Mouse (Mus musculus) intestine, embryonic 16.5 days (tissue): ENCODE measurements around the gene Olfr1393. TPM values are rescaled to one million over a fixed set of nuclear protein-coding genes. Genes with fewer than 3 reads are reported as not detected.

Experiments used
- ATAC-seq: fragments of 200-750 bp; cut with Nextera tagmentation; 2 replicates; pipeline ENCODE4 v1.8.0; 2017; ENCODE audit warnings: moderate TSS enrichment, moderate library complexity
- H3K27ac ChIP-seq: fragments of 300-500 bp; sonication (generic); 2 replicates; pipeline ENCODE4 v1.5.1; 2014; ENCODE audit warnings: mild to moderate bottlenecking, low read length
- H3K27me3 ChIP-seq: fragments of 300-500 bp; sonication (generic); replicated peaks from 2 replicates; pipeline ENCODE4 v1.6.1; 2014; ENCODE audit warnings: low read length, control low read depth, mixed read lengths; ENCODE audit not compliant: control insufficient read depth, insufficient read depth
- H3K36me3 ChIP-seq: fragments of 300-500 bp; sonication (generic); 2 replicates; pipeline ENCODE4 v1.6.1; 2014; ENCODE audit warnings: low read length, control low read depth; ENCODE audit not compliant: control insufficient read depth, insufficient read depth
- H3K4me1 ChIP-seq: fragments of 300-500 bp; sonication (generic); 2 replicates; pipeline ENCODE4 v1.6.1; 2014; ENCODE audit warnings: low read length, control low read depth, mixed read lengths; ENCODE audit not compliant: control insufficient read depth, insufficient read depth
- H3K4me2 ChIP-seq: fragments of 300-500 bp; sonication (generic); 2 replicates; pipeline ENCODE4 v1.6.1; 2014; ENCODE audit warnings: low read depth, low read length, control low read depth
- H3K4me3 ChIP-seq: fragments of 300-500 bp; sonication (generic); 2 replicates; pipeline ENCODE4 v1.5.1; 2014; ENCODE audit warnings: mild to moderate bottlenecking, low read length
- H3K9ac ChIP-seq: fragments of 300-500 bp; sonication (generic); 2 replicates; pipeline ENCODE4 v1.6.1; 2014; ENCODE audit warnings: low read depth, low read length
- H3K9me3 ChIP-seq: fragments of 300-500 bp; sonication (generic); 2 replicates; pipeline ENCODE4 v1.6.1; 2016; ENCODE audit warnings: low read length, control low read depth; ENCODE audit not compliant: control insufficient read depth
- WGBS: fragments of 180-500 bp; shearing (Covaris S2); extraction: QIAGEN DNeasy Blood & Tissue Kit; methylation state at CpG from one replicate; pipeline ENCODE4 v1.1.7; 2014; 5-methylcytosine and 5-hydroxymethylcytosine counted together
- polyA plus RNA-seq: library from polyadenylated mRNA; unstranded; fragments of >200 nt; fragmentation: Nextera tagmentation; extraction: Ambion mirVana; gene quantifications from 2 replicates; pipeline ENCODE4 v1.2.1, GENCODE M21; 2015

Gene Olfr1393
- polyA plus RNA-seq, 1 experiment from 2014 or later = 0.13 TPM

GRCm38 (mm10) chr11:49261313-49261855, 16.7 kb upstream of the Olfr1393 start:
- ATAC-seq = 0 out of 2 replicates have a peak, but pooled peaks have one; percentile 16
- H3K9ac ChIP-seq = no peak overlapping the region

GRCm38 (mm10) chr11:49262286-49262685, 15.8 kb upstream of the Olfr1393 start:
- WGBS = 91% methylated on average over 5 of the region's 5 CpGs
- H3K4me2 ChIP-seq = no peak overlapping the region
- no peak overlapping the region for H3K27ac ChIP-seq
- H3K4me3 ChIP-seq = no peak overlapping the region
- no peaks in the 10 kb centered on the region for H3K27me3 ChIP-seq
- no peak overlapping the region for H3K9ac ChIP-seq
- peaks cover 38% of the 10 kb centered on the region for H3K4me1 ChIP-seq
- H3K36me3 ChIP-seq = peaks cover 20% of the 10 kb centered on the region; the same call in 1 of the 2 replicates
- H3K9me3 ChIP-seq = no peaks in the 10 kb centered on the region
- ATAC-seq = no peak; the same call in 1 of the 2 replicates

More at GRCm38 (mm10) chr11:49261313-49261855, 16.7 kb upstream of the Olfr1393 start:
- Histone ChIP-seq H3K36me3 (peaks cover 20% of the 10 kb centered on the region; the same call in 1 of the 2 replicates), H3K4me1 (peaks cover 33% of the 10 kb centered on the region), H3K4me3 (no peak overlapping the region), H3K4me2 (no peak overlapping the region), H3K9me3 (no peaks in the 10 kb centered on the region), H3K27ac (no peak overlapping the region), H3K27me3 (no peaks in the 10 kb centered on the region)
- 87% methylated on average over 14 of the region's 14 CpGs for WGBS

GRCm38 (mm10) chr11:49263149-49263548, 15.0 kb upstream of the Olfr1393 start:
- Histone ChIP-seq H3K4me2 (no peak overlapping the region), H3K27me3 (no peaks in the 10 kb centered on the region), H3K36me3 (peaks cover 20% of the 10 kb centered on the region; the same call in 1 of the 2 replicates), H3K4me1 (peaks cover 38% of the 10 kb centered on the region), H3K9ac (no peak overlapping the region), H3K4me3 (no peak overlapping the region), H3K9me3 (no peaks in the 10 kb centered on the region), H3K27ac (no peak overlapping the region)
- no peak for ATAC-seq
- 90% methylated on average over 6 of the region's 6 CpGs for WGBS

- Histone ChIP-seq H3K27ac (no peak overlapping the region), H3K36me3 (peaks cover 18% of the 10 kb centered on the region; the same call in 1 of the 2 replicates)
- 92% methylated on average over 7 of the region's 7 CpGs for WGBS
Measured at GRCm38 (mm10) chr11:49264081-49264480, 14.0 kb upstream of the Olfr1393 start.

GRCm38 (mm10) chr11:49264622-49265021, 13.5 kb upstream of the Olfr1393 start:
- Histone ChIP-seq H3K9ac (no peak overlapping the region), H3K4me2 (no peak overlapping the region), H3K9me3 (no peaks in the 10 kb centered on the region), H3K27ac (no peak overlapping the region), H3K4me1 (peaks cover 35% of the 10 kb centered on the region), H3K4me3 (no peak overlapping the region), H3K27me3 (no peaks in the 10 kb centered on the region), H3K36me3 (peaks cover 18% of the 10 kb centered on the region; the same call in 1 of the 2 replicates)
- WGBS = 65% methylated on average over 11 of the region's 11 CpGs
- peak; percentile 29 for ATAC-seq

More at GRCm38 (mm10) chr11:49264081-49264480, 14.0 kb upstream of the Olfr1393 start:
- H3K9ac ChIP-seq = no peak overlapping the region
- H3K27me3 ChIP-seq = no peaks in the 10 kb centered on the region
- no peak overlapping the region for H3K4me3 ChIP-seq
- H3K9me3 ChIP-seq = no peaks in the 10 kb centered on the region
- no peak for ATAC-seq
- H3K4me1 ChIP-seq = peaks cover 38% of the 10 kb centered on the region
- no peak overlapping the region for H3K4me2 ChIP-seq

GRCm38 (mm10) chr11:49265101-49265500, 13.0 kb upstream of the Olfr1393 start:
- 87% methylated on average over 8 of the region's 8 CpGs for WGBS
- no peak for ATAC-seq
- H3K27ac ChIP-seq = no peak overlapping the region

GRCm38 (mm10) chr11:49266671-49267070, 11.4 kb upstream of the Olfr1393 start:
- no peaks in the 10 kb centered on the region for H3K27me3 ChIP-seq
- peak; percentile 50 for ATAC-seq
- no peak overlapping the region for H3K4me2 ChIP-seq
- H3K4me3 ChIP-seq = no peak overlapping the region
- no peak overlapping the region for H3K9ac ChIP-seq
- H3K4me1 ChIP-seq = peaks cover 23% of the 10 kb centered on the region; the same call in 1 of the 2 replicates
- peaks cover 9% of the 10 kb centered on the region; the same call in 1 of the 2 replicates for H3K36me3 ChIP-seq
- WGBS = 56% methylated on average over 6 of the region's 6 CpGs
- H3K9me3 ChIP-seq = no peaks in the 10 kb centered on the region
- peak overlapping the region; percentile 41; the same call in 1 of the 2 replicates for H3K27ac ChIP-seq

More at GRCm38 (mm10) chr11:49265101-49265500, 13.0 kb upstream of the Olfr1393 start:
- peaks cover 33% of the 10 kb centered on the region for H3K4me1 ChIP-seq
- H3K9ac ChIP-seq = no peak overlapping the region
- H3K4me3 ChIP-seq = no peak overlapping the region
- no peaks in the 10 kb centered on the region for H3K9me3 ChIP-seq
- H3K36me3 ChIP-seq = peaks cover 18% of the 10 kb centered on the region; the same call in 1 of the 2 replicates
- no peaks in the 10 kb centered on the region for H3K27me3 ChIP-seq
- no peak overlapping the region for H3K4me2 ChIP-seq

- Histone ChIP-seq H3K36me3 (0 out of 2 replicates have a peak, but pooled peaks cover 5% of the 10 kb centered on the region), H3K4me2 (no peak overlapping the region), H3K27ac (no peak overlapping the region), H3K9me3 (no peaks in the 10 kb centered on the region), H3K4me1 (peaks cover 16% of the 10 kb centered on the region; the same call in 1 of the 2 replicates), H3K9ac (no peak overlapping the region), H3K27me3 (no peaks in the 10 kb centered on the region), H3K4me3 (no peak overlapping the region)
- no peak for ATAC-seq
- WGBS = 87% methylated on average over 10 of the region's 10 CpGs
Measured at GRCm38 (mm10) chr11:49267316-49267715, 10.8 kb upstream of the Olfr1393 start.

DNA sequence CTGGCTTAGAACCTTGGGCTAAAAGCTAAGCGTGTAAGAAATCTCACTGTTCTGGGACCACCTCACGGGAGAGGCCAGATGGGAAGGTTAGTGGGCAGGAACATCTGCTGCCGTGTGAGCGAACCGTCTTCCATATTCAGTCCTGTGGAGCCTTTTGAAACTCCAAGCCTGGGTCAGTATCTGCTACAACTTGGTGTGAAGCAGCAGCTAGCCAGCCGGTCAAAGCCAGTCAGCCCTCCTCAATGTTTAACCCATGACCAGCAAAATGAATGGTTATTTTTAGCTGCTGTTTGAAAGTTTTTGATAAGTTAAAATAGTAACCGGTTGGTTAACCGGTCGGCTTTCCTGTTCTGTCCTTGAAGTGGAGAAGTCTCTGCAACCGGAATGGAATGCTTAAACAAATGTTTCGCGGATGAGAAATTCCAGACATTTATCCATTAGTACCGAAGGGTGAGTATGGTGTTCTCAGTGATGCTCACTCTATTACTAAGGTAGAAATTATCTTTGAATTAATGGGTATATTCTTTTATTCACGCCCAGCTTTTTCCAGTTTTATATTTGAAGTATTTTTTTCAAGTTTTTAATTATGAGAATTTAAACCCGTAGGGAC, 10.0 kb upstream of the Olfr1393 start:
- no peak for ATAC-seq
- WGBS = 57% methylated on average over 15 of the region's 15 CpGs

More for the DNA sequence above, 10.0 kb upstream of the Olfr1393 start:
- no peaks in the 10 kb centered on the region for H3K27me3 ChIP-seq
- H3K4me2 ChIP-seq = no peak overlapping the region
- peak overlapping the region; percentile 60 for H3K27ac ChIP-seq
- H3K4me1 ChIP-seq = peaks cover 14% of the 10 kb centered on the region; the same call in 1 of the 2 replicates
- no peak overlapping the region for H3K4me3 ChIP-seq
- no peaks in the 10 kb centered on the region for H3K9me3 ChIP-seq
- no peak overlapping the region for H3K9ac ChIP-seq
- H3K36me3 ChIP-seq = no peaks in the 10 kb centered on the region
